21 mouse cellular contexts compared by ENCODE assay signal in genomic region chr17:66262681-66263240, GRCm38 (mm10).
A peak's percentile ranks its signal among the peaks of the same experiment; 100 is the strongest.
DNase-seq lines count a peak whose midpoint lies in the region; ATAC-seq and TF ChIP-seq lines count a peak whose summit lies in the region.
"Had no signal": no experiment of that assay in that cellular context is flagged by ENCODE, and none has a peak within 500 bp of the region (broad histone marks: within the 10 kb centered on the region; RNA-seq: fewer than 3 reads in every experiment).

No protein-coding gene starts in this region.

- no peaks in the 10 kb centered on the region for H3K9me3 ChIP-seq in embryonic facial prominence, embryonic 11.5 days (replicated peaks; ENCODE audit: control insufficient read depth, low read length)
- no peaks in the 10 kb centered on the region for H3K9me3 ChIP-seq in embryonic facial prominence, embryonic 10.5 days
- H3K9me3 ChIP-seq in intestine, embryonic 14.5 days (ENCODE audit: control insufficient read depth, low read length), result no peaks in the 10 kb centered on the region
- no peaks in the 10 kb centered on the region for H3K9me3 ChIP-seq in stomach, postnatal 0 days (ENCODE audit: control insufficient read depth, low read length)
- H3K9me3 ChIP-seq in heart, embryonic 10.5 days, result no peaks in the 10 kb centered on the region
- H3K9me3 ChIP-seq: embryonic facial prominence, embryonic 15.5 days; forebrain, embryonic 10.5 days; heart, embryonic 12.5 days; hindbrain, embryonic 15.5 days had no signal

- no peak for TF ChIP-seq POLR2A in small intestine, adult 2 months (IDR thresholded peaks at IDR 0.05; ENCODE audit: low read depth, low read length)

- peak; percentile 45 for DNase-seq in embryonic facial prominence, embryonic 11.5 days (ENCODE audit: low spot score)
- no peak for DNase-seq in embryonic facial prominence, embryonic 10.5 days (ENCODE audit: low spot score)
- no peak for DNase-seq in intestine, embryonic 14.5 days (ENCODE audit: low spot score)
- DNase-seq in stomach, postnatal 0 days (ENCODE audit: low spot score), result peak; percentile 73
- no peak for DNase-seq in testis, postnatal 14 days (ENCODE audit: low spot score)
- DNase-seq in heart, embryonic 10.5 days (ENCODE audit: low spot score), result no peak
- no peak for DNase-seq in gastrocnemius, adult 8-10 months (ENCODE audit: low spot score in 2 of 2)
- DNase-seq: adrenal gland, postnatal 10 days; cerebellum, adult 11 months; cerebellum, adult 9-10 months; gastrocnemius, adult 2 months; gastrocnemius, postnatal 36 days; heart, adult 11 months; heart, postnatal 36 days had no signal

- no peaks in the 10 kb centered on the region for H3K4me1 ChIP-seq in embryonic facial prominence, embryonic 11.5 days (ENCODE audit: control insufficient read depth, insufficient read depth, low read length)
- H3K4me1 ChIP-seq in embryonic facial prominence, embryonic 10.5 days, result peaks cover 17% of the 10 kb centered on the region; the same call in 1 of the 2 replicates
- no peaks in the 10 kb centered on the region for H3K4me1 ChIP-seq in intestine, embryonic 14.5 days (replicated peaks; ENCODE audit: control insufficient read depth, insufficient read depth, low read length)
- peaks cover 22% of the 10 kb centered on the region; the same call in 1 of the 2 replicates for H3K4me1 ChIP-seq in small intestine, adult 2 months (ENCODE audit: control insufficient read depth, insufficient read depth, insufficient read length, low read length)
- no peaks in the 10 kb centered on the region for H3K4me1 ChIP-seq in stomach, postnatal 0 days (replicated peaks; ENCODE audit: control insufficient read depth, insufficient read depth)
- H3K4me1 ChIP-seq in heart, embryonic 10.5 days, result no peaks in the 10 kb centered on the region
- H3K4me1 ChIP-seq: embryonic facial prominence, embryonic 15.5 days; heart, embryonic 12.5 days had no signal

- no peak overlapping the region for H3K4me3 ChIP-seq in embryonic facial prominence, embryonic 11.5 days (ENCODE audit: low read depth, low read length)
- no peak overlapping the region for H3K4me3 ChIP-seq in embryonic facial prominence, embryonic 10.5 days
- no peak overlapping the region for H3K4me3 ChIP-seq in intestine, embryonic 14.5 days (ENCODE audit: low read depth, low read length)
- H3K4me3 ChIP-seq in small intestine, adult 2 months (ENCODE audit: low read depth, low read length), result no peak overlapping the region
- no peak overlapping the region for H3K4me3 ChIP-seq in stomach, postnatal 0 days (ENCODE audit: low read depth, low read length)
- H3K4me3 ChIP-seq in heart, embryonic 10.5 days, result no peak overlapping the region
- H3K4me3 ChIP-seq: embryonic facial prominence, embryonic 15.5 days; erythroblast, embryonic 14.5 days; forebrain, embryonic 10.5 days; gastrocnemius, adult 2 months; heart, embryonic 12.5 days; hindbrain, embryonic 15.5 days had no signal

- TF ChIP-seq CTCF in small intestine, adult 2 months (IDR thresholded peaks at IDR 0.05; ENCODE audit: extremely low read depth, insufficient read length, insufficient replicate concordance, low read depth, low read length), result no peak
- no peak for TF ChIP-seq CTCF in stomach, postnatal 0 days (IDR thresholded peaks at IDR 0.05; ENCODE audit: low read depth)

- H3K27me3 ChIP-seq in embryonic facial prominence, embryonic 11.5 days (ENCODE audit: control insufficient read depth, insufficient read depth, low read length), result no peaks in the 10 kb centered on the region
- H3K27me3 ChIP-seq in embryonic facial prominence, embryonic 10.5 days (replicated peaks; ENCODE audit: low read depth, poor library complexity, severe bottlenecking), result no peaks in the 10 kb centered on the region
- H3K27me3 ChIP-seq in intestine, embryonic 14.5 days (replicated peaks; ENCODE audit: control insufficient read depth, insufficient read depth, low read length), result no peaks in the 10 kb centered on the region
- no peaks in the 10 kb centered on the region for H3K27me3 ChIP-seq in small intestine, adult 2 months (ENCODE audit: control insufficient read depth, insufficient read depth, low read length)
- H3K27me3 ChIP-seq in stomach, postnatal 0 days (ENCODE audit: control insufficient read depth, insufficient read depth, low read length), result no peaks in the 10 kb centered on the region
- H3K27me3 ChIP-seq in heart, embryonic 10.5 days (ENCODE audit: insufficient read depth, poor library complexity, severe bottlenecking), result peaks cover 7% of the 10 kb centered on the region; the same call in 1 of the 2 replicates
- H3K27me3 ChIP-seq: embryonic facial prominence, embryonic 15.5 days; hindbrain, embryonic 15.5 days had no signal

- TF ChIP-seq EP300 in stomach, postnatal 0 days (optimal IDR thresholded peaks at IDR 0.05), result no peak

- ATAC-seq in embryonic facial prominence, embryonic 11.5 days (replicated peaks; ENCODE audit: insufficient number of reproducible peaks, low FRiP score, low TSS enrichment, low read depth), result peak; percentile 29; the same call in 1 of the 2 replicates
- ATAC-seq in intestine, embryonic 14.5 days (replicated peaks; ENCODE audit: low FRiP score, low TSS enrichment, low read depth), result 0 out of 2 replicates have a peak, but pooled peaks have one; percentile 47
- peak; percentile 89 for ATAC-seq in stomach, postnatal 0 days (ENCODE audit: low FRiP score, low TSS enrichment)
- ATAC-seq: forebrain, embryonic 14.5 days had no signal

- no peak overlapping the region for H3K27ac ChIP-seq in embryonic facial prominence, embryonic 11.5 days (replicated peaks; ENCODE audit: low read depth, low read length)
- H3K27ac ChIP-seq in embryonic facial prominence, embryonic 10.5 days (replicated peaks), result no peak overlapping the region
- no peak overlapping the region for H3K27ac ChIP-seq in intestine, embryonic 14.5 days (ENCODE audit: low read depth)
- H3K27ac ChIP-seq in small intestine, adult 2 months (ENCODE audit: insufficient read depth, low read depth, low read length), result peak overlapping the region; percentile 75
- peak overlapping the region; percentile 73 for H3K27ac ChIP-seq in stomach, postnatal 0 days (replicated peaks)
- no peak overlapping the region for H3K27ac ChIP-seq in heart, embryonic 10.5 days
- H3K27ac ChIP-seq: embryonic facial prominence, embryonic 15.5 days; forebrain, embryonic 10.5 days; gastrocnemius, adult 2 months; hindbrain, embryonic 15.5 days had no signal

- H3K36me3 ChIP-seq in embryonic facial prominence, embryonic 11.5 days (replicated peaks; ENCODE audit: control insufficient read depth, insufficient read depth, low read depth, low read length), result no peaks in the 10 kb centered on the region
- no peaks in the 10 kb centered on the region for H3K36me3 ChIP-seq in embryonic facial prominence, embryonic 10.5 days (replicated peaks)
- H3K36me3 ChIP-seq in intestine, embryonic 14.5 days (ENCODE audit: control insufficient read depth, insufficient read depth, low read length), result no peaks in the 10 kb centered on the region
- no peaks in the 10 kb centered on the region for H3K36me3 ChIP-seq in small intestine, adult 2 months (ENCODE audit: control insufficient read depth, insufficient read depth, low read length)
- H3K36me3 ChIP-seq in stomach, postnatal 0 days (ENCODE audit: control insufficient read depth, insufficient read depth, low read length), result no peaks in the 10 kb centered on the region
- no peaks in the 10 kb centered on the region for H3K36me3 ChIP-seq in heart, embryonic 10.5 days
- H3K36me3 ChIP-seq: embryonic facial prominence, embryonic 15.5 days; forebrain, embryonic 10.5 days; heart, embryonic 12.5 days; hindbrain, embryonic 15.5 days had no signal

- WGBS in embryonic facial prominence, embryonic 11.5 days, result 55% methylated on average over 4 of the region's 4 CpGs
- WGBS in embryonic facial prominence, embryonic 10.5 days, result 59% methylated on average over 4 of the region's 4 CpGs
- WGBS in intestine, embryonic 14.5 days, result 78% methylated on average over 4 of the region's 4 CpGs
- 25% methylated on average over 4 of the region's 4 CpGs for WGBS in small intestine, adult 2 months
- 59% methylated on average over 4 of the region's 4 CpGs for WGBS in stomach, postnatal 0 days
- WGBS in heart, embryonic 10.5 days, result 48% methylated on average over 4 of the region's 4 CpGs

- H3K4me2 ChIP-seq in embryonic facial prominence, embryonic 11.5 days (ENCODE audit: low read depth, low read length), result no peak overlapping the region
- H3K4me2 ChIP-seq in intestine, embryonic 14.5 days (ENCODE audit: low read length), result no peak overlapping the region
- H3K4me2 ChIP-seq in stomach, postnatal 0 days (replicated peaks; ENCODE audit: low read depth), result no peak overlapping the region
- H3K4me2 ChIP-seq: embryonic facial prominence, embryonic 15.5 days; heart, embryonic 12.5 days; hindbrain, embryonic 15.5 days had no signal

- H3K9ac ChIP-seq in embryonic facial prominence, embryonic 11.5 days (replicated peaks; ENCODE audit: low read length), result no peak overlapping the region
- H3K9ac ChIP-seq in intestine, embryonic 14.5 days (ENCODE audit: low read length), result no peak overlapping the region
- H3K9ac ChIP-seq in stomach, postnatal 0 days (ENCODE audit: low read length), result no peak overlapping the region
- H3K9ac ChIP-seq: embryonic facial prominence, embryonic 15.5 days; heart, embryonic 12.5 days; hindbrain, embryonic 15.5 days had no signal

Comparison
In these comparisons a context has a peak if more than half of its experiments do, and no peak if none do; other contexts are left out.
1. DNase-seq: peak in embryonic facial prominence, embryonic 11.5 days (single experiment) and stomach, postnatal 0 days (single experiment); none in embryonic facial prominence, embryonic 10.5 days (single experiment), intestine, embryonic 14.5 days (single experiment), testis, postnatal 14 days (single experiment), heart, embryonic 10.5 days (single experiment) and gastrocnemius, adult 8-10 months (0 of 2).
2. ATAC-seq: peak in every context shown above with its lines; median percentile 89 in stomach, postnatal 0 days; 47 in intestine, embryonic 14.5 days; 29 in embryonic facial prominence, embryonic 11.5 days.
3. H3K27ac ChIP-seq: peak in small intestine, adult 2 months (single experiment) and stomach, postnatal 0 days (single experiment); none in embryonic facial prominence, embryonic 11.5 days (single experiment), embryonic facial prominence, embryonic 10.5 days (single experiment), intestine, embryonic 14.5 days (single experiment) and heart, embryonic 10.5 days (single experiment).